Mouse (Mus musculus): ENCODE results near the gene Cxcr1. TPM values are rescaled to one million over a fixed set of nuclear protein-coding genes. Genes with fewer than 3 reads are reported as not detected.

The Cxcr1 gene
- total RNA-seq, 2 experiments from 2014 or later = not detected

DNA sequence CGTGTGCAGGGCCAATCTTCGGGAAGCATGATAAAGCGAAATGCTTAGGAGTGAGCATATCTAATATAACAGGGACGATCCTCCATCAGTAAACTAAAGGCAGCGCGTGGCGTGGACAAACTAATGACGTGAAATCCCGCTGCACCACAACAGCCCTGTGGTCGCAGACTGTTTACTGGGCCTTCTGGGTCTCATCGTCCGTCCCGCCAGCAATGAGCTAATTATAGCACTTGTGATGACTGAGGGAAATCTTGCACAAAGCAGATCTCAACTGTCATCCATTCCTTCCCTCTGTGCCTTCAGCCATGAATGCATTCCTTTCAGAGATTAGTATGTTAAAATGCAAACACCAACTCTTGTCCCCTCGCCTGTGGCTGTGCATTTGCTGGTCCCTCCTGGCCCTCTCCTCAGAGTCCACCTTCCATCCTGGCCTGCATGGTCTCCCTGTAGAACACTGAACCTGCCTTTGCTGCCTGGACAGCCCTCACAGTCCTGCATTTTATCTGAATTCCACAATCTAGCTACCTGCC is 38.0 kb downstream of the Cxcr1 start:
- Histone ChIP-seq H3K4me3 (no peak overlapping the region), H3K27ac (no peak overlapping the region)
- DNase-seq (ENCODE audit: extremely low spot score in 1 of 2, low spot score in 2 of 2) = no peak
- no peak for TF ChIP-seq CTCF (IDR thresholded peaks at IDR 0.05)
- intact Hi-C loops (cut with DNase I) = no loop called here

DNA sequence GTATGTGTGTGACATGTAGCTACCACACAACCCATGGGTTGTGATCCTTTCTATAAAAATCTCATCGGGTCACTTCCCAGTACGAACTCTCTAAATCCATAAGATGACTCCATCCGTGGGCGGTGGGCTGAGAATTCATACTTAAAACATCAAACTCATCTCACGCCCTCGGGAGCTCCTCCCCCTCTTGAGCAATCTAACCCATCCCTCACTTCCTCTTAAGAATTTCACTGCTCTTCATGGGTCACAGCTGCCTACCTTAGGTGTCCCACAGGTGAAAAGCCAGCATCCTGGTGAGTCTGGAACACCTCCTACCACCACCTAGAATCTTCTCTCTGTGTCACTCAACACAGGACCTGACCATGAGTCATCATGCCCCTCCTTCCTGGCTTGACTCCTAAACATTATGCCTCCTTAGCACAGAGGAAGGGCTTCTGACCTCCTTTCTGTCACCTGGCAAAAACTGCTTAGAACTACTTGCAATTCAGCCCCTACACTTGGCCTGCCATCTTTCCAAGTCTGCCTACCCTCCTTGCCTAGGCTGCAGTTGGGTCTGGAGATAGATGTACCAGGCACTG is 38.9 kb downstream of the Cxcr1 start:
- Histone ChIP-seq H3K4me3 (no peak overlapping the region), H3K27ac (no peak overlapping the region)
- no peak for DNase-seq (ENCODE audit: extremely low spot score in 1 of 2, low spot score in 2 of 2)
- intact Hi-C loops (cut with DNase I) = no loop called here
- no peak for TF ChIP-seq CTCF (IDR thresholded peaks at IDR 0.05)

- H3K4me3 ChIP-seq = no peak within 1 kb of the TSS
- intact Hi-C loops (cut with DNase I) = no loop called here
- no peak within 1 kb of the TSS for H3K27ac ChIP-seq
- no peak for TF ChIP-seq CTCF (IDR thresholded peaks at IDR 0.05)
- no peak for DNase-seq (ENCODE audit: extremely low spot score in 1 of 2, low spot score in 2 of 2)
Observed at GRCm38 (mm10) chr1:74153461-74154184, 40.8 kb downstream of the Cxcr1 start, which contains the start of gene Cxcr2. Gene Cxcr2 (plus strand): TSS chr1:74153989.

GRCm38 (mm10) chr1:74151091-74151490 is 43.3 kb downstream of the Cxcr1 start:
- H3K4me3 ChIP-seq = no peak overlapping the region
- no peak for DNase-seq (ENCODE audit: extremely low spot score in 1 of 2, low spot score in 2 of 2)
- intact Hi-C loops (cut with DNase I) = no loop called here
- no peak for TF ChIP-seq CTCF (IDR thresholded peaks at IDR 0.05)
- no peak overlapping the region for H3K27ac ChIP-seq

DNA sequence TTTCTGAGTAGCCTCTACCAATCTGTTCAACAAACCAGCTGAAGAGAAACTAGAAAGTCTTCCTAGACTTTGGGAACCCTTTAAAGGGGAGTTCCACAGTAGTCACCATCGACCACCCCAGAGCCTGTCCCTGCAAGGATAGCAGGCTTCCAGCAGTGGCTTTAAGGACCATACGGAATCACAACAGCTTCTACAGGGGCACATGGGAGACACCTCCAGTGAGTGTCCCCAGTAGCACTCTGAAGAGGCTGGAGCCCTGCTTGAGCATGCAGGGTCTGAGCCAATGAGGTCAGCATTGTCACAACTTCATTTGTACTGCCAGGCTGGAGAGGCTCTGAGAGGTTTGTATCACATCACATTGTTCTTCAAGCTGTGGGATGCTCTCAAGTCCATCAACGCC is 44.3 kb downstream of the Cxcr1 start:
- Histone ChIP-seq H3K27ac (no peak overlapping the region), H3K4me3 (no peak overlapping the region)
- intact Hi-C loops (cut with DNase I) = no loop called here
- no peak for DNase-seq (ENCODE audit: extremely low spot score in 1 of 2, low spot score in 2 of 2)
- TF ChIP-seq CTCF (IDR thresholded peaks at IDR 0.05) = no peak

DNA sequence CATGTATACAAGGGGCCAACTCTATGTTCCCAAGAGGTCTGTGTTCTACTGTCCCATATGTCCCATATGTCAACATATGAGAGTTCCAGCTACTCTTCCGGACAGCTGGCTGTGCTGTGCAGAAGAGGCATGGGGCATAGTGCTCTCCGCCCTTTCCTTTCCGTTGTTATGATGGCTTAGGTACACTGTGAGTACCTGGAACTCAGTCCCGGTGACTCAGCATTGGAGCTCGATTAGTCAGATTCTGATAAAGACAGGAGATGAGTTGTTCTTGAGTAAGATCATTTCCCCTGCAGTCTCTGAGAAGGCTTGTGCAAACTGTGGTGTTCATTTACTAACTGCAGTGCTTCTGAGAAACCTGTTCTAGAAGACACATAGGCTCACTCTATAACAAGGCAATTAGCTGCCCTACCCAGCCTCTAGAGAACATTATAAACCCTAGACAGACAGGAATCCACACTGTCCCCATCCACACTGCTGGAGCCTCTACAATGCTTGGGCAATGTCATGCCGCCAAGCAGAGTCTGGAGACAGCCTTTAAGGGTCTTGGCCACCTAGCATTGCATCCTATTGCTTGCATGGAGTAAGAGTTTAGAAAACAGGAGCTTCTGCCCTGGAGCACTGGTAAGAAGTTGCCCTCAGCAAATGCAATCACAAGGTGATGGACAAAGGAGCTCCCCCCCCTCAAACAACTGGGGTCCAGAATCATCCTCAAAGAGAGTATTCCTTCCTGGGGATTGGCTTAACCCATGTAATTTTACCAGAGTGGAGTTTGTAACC is 45.1 kb downstream of the Cxcr1 start:
- intact Hi-C loops (cut with DNase I) = no loop called here
- no peak for TF ChIP-seq CTCF (IDR thresholded peaks at IDR 0.05)
- DNase-seq (ENCODE audit: extremely low spot score in 1 of 2, low spot score in 2 of 2) = no peak
- Histone ChIP-seq H3K27ac (no peak overlapping the region), H3K4me3 (no peak overlapping the region)

Small RNA genes within 50 kb of the gene (microRNA-seq; reads per million reads assigned to microRNA genes)
- 0 reads per million in 2 experiments for gene Mir1928

Other genes starting within 250 kb of the Cxcr1 start
- 10 to 100 TPM; 43.5 to 46.4 TPM for gene Tns1, start 70.2 kb downstream of the Cxcr1 start, total RNA-seq (2021)
- under 1 TPM in 1 of 2 experiments, not detected in 1; 0.19 TPM for gene Rufy4, start 69.1 kb downstream of the Cxcr1 start, total RNA-seq (2021)
- gene Cxcr2, start 40.6 kb downstream of the Cxcr1 start, total RNA-seq (2021) = not detected
- 100 to 1,000 TPM; 249 to 278 TPM for gene Arpc2, start 41.5 kb upstream of the Cxcr1 start, total RNA-seq (2021)
- gene Gpbar1, start 83.9 kb upstream of the Cxcr1 start, total RNA-seq (2021) = not detected
- 100 to 1,000 TPM; 140 to 143 TPM for gene Aamp, start 90.1 kb upstream of the Cxcr1 start, total RNA-seq (2021)
- gene Pnkd, start 90.3 kb upstream of the Cxcr1 start, total RNA-seq (2021) = 100 to 1,000 TPM; 155 to 164 TPM
- 10 to 100 TPM; 19.4 to 22.0 TPM for gene Tmbim1, start 111.0 kb upstream of the Cxcr1 start, total RNA-seq (2021)
- 1 to 10 TPM in 1 of 2 experiments, under 1 TPM in 1; 0.54 to 1.9 TPM for gene Catip, start 167.5 kb upstream of the Cxcr1 start, total RNA-seq (2021)
- 1 to 10 TPM; 5.0 to 5.4 TPM for gene Slc11a1, start 180.6 kb upstream of the Cxcr1 start, total RNA-seq (2021)
- gene Ctdsp1, start 196.9 kb upstream of the Cxcr1 start, total RNA-seq (2021) = 10 to 100 TPM; 21.6 to 25.6 TPM
- 1 to 10 TPM in 1 of 2 experiments, under 1 TPM in 1; 0.30 to 1.0 TPM for gene Vil1, start 214.7 kb upstream of the Cxcr1 start, total RNA-seq (2021)

Data from left cerebral cortex, adult 2 months (tissue).